Mouse (Mus musculus): ENCODE results near the gene Adamts16.

- TF ChIP-seq CTCF (conservative IDR thresholded peaks at IDR 0.05; ENCODE audit: insufficient read depth, insufficient read length, low read depth, low read length) (no peak), POLR2A (IDR thresholded peaks at IDR 0.05; ENCODE audit: low read depth, low read length) (no peak)
Measured at GRCm38 (mm10) chr13:70875411-70875949, 33.9 kb upstream of the Adamts16 start.

Measured in kidney, adult 2 months (tissue).